Mouse (Mus musculus) liver, postnatal 0 days (tissue): ENCODE data around the gene Fxyd3.

Experiments
- CTCF ChIP-seq: sonication (generic); IDR thresholded peaks from 2 replicates; pipeline ENCODE4 v1.5.1; 2016; ENCODE audit warnings: antibody characterized with exemption, low read depth
- EP300 ChIP-seq: IDR thresholded peaks from 2 replicates; pipeline ENCODE4 v1.6.1; 2016; ENCODE audit warnings: antibody characterized with exemption, low read depth, mild to moderate bottlenecking

DNA sequence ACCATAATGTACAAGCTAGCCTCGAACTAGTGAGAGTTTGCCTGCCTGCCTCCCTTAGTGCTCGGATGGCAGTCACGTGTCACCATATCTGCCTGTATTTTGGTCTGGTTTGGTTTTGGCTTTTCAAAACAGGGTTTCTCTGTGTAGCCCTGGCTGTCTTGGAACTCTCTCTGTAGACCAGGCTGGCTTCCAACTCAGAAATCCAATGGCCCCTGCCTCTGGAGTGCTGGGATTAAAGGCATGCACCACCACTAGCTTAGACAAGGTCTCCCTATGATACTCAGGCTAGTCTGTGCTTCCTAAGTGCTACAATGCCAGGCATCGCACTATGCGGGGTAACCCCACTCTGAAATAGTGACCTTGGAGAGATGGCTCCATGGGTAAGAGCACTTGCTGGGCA is 33.3 kb upstream of the Fxyd3 start:
- TF ChIP-seq CTCF (no peak), EP300 (no peak)
